Mouse (Mus musculus) liver, embryonic 18 days (tissue): Measurements from ENCODE around the gene Spata25. TPM values are rescaled to one million over a fixed set of nuclear protein-coding genes. Genes with fewer than 3 reads are reported as not detected.

ENCODE experiments used
- polyA plus RNA-seq: library from polyadenylated mRNA; depleted of rRNA; stranded (reverse); fragments of >200 nt; gene quantifications from 2 replicates; pipeline ENCODE4 v1.2.3, GENCODE M21; 2012; rRNA removed

Gene Spata25
- 0.05 and 0.08 TPM in 2 replicates for polyA plus RNA-seq

GRCm38 (mm10) chr2:164828437-164828836 is at the start of gene Spata25:
TSS of gene Spata25 (minus strand) at chr2:164828537.

DNA sequence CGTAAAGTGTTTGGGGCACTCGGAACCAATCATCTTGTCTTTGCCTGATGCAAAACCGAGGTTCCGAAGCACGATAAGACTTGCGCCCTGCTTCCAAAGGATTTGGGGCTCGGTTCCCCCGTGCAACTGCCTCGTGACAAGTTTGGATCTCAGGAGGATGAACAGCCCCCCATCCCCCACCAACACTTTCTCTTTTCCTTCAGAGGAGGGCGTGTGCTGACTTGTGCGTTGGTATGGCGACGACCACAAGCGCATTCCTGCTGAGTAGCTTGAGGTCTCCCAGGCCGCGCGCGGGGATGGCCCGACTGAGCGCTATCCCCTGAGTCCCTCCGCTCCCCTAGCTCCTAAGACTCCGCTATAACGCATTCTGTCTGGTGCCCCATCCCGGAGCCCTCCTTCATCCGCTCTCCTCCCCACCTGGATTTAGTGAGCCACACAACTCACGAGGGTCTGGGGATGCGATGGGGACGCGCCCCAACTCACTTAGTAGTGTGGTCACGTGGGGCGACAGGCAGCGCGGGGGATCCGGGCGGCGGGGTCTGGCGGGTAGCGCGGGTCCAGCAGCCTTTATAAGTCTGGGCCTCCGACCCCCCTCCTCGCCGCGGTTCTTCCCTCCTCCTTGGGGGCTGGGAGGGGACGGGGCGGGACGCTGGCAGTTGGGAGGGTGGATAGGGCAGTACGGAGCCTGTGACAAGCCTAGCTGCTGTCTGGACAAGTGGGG is 28.9 kb upstream of the Spata25 start, which contains the start of gene Pltp:
TSS of gene Pltp (minus strand) at position 611 of the 721 bp plus-strand sequence.

DNA sequence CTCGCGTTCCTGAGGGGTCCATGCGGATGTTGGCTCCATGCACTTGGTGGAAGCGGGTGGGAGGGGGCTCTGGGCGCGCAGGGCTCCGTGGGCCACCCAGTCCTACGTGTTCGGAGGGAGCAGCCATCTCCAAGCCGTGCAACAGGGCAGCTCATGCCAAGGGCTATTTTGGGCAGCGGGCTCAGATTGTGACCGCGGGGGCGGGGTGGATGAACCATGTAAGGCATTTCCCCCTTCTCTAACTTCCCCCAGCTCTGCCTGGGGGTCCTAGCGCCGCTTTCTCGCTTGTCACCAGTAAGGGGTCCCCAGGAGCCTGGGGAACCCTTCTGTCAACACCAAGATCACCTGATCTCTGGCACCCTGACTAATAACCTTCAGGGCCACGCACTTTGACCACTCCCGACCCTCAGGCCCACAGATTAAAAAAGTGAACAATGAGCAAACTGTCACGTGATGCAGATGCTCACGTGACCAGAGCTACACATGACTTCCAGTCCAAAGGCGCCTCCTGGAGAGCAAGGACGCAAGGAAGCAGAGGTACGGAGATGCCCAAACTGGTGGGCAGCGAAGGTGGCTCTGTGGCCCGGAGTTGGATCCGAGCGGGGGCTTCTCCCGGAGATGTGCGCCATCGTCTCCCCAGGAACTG is 5.1 kb upstream of the Spata25 start, which contains the start of gene Neurl2:
TSS of gene Neurl2 (minus strand) at position 143 of the 646 bp plus-strand sequence.

DNA sequence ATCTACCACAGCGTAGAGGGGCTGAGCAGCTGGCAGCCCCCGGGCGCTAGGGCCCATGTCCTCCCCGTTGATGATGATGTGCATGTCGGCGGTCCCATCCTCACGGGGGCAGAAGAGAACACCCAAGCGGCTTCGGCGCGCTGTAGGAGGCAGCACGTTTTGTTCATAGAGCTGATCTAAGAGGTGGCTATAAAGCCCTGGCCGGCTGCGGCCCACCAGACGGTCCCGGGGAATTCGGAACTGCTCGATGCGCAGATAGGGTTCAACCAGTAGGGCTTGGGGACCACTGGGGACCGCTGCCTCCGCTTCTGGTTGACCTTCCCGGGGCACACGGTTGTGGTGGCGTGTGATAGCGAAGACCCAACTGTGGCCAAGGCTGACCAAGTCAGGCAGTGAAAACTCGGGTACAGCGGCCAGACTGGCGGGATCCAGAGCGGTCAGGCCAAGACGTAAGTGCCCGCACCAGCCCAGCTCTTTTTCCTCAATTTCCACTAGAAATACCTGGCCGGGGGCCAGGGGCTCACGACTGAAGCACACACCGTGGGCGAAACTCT is 4.5 kb upstream of the Spata25 start, which contains the start of gene Ctsa:
TSS of gene Ctsa (plus strand) at position 126 of the 554 bp plus-strand sequence.

GRCm38 (mm10) chr2:164822636-164823165 is 5.6 kb downstream of the Spata25 start, which contains the start of gene Zswim1:
TSS of gene Zswim1 (plus strand) at chr2:164822686.

DNA sequence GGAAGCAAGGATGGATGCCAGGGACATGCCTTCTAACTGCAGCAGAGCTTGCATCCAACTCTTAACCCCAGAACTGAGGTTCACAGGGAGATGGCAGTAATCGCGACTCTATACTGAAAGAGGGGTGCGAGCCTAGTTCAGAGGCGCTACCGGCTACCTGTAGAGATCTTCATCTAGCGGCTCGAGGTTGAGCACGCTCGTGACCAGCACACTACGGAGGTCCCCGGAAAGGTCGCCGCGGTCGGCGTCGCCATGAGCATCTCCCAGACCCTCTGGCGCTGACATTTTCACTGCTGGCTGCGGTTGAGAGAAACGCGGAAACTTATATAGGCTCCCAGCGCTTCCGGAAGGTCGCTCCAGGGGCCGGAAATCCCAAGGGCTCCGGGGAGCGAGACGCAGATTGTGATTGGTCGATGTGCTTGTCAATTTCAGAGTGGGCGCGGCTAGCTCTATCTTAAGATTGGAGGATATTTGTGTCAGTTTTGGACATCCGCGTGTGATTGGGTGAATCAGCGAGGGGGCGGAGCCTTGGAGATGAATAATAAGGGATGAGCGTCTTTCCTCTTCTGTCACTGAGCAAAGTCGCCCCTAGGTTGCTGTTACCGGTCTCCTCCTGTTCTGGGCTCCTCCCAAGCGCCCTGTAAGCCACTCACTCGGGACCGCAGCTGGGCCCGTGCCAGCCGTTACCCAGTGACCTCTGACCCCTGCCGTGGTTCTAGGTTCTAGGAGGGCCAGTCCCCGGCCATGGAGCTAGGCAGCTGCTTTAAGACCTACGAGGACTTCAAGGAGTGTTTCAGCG is 23.6 kb downstream of the Spata25 start, which contains the start of the genes Acot8 and Zswim3:
TSS of gene Acot8 (minus strand) at position 350 of the 799 bp plus-strand sequence.
TSS of gene Zswim3 (plus strand) at position 566 of the 799 bp plus-strand sequence.

GRCm38 (mm10) chr2:164785481-164786387 is 42.6 kb downstream of the Spata25 start, which contains the start of gene Snx21:
TSS of gene Snx21 (plus strand) at chr2:164785823.

GRCm38 (mm10) chr2:164779481-164780086 is 48.8 kb downstream of the Spata25 start, which contains the start of gene Tnnc2:
TSS of gene Tnnc2 (minus strand) at chr2:164779967.

Other genes starting within 250 kb of the Spata25 start
- gene Wfdc6a, start 243.1 kb downstream of the Spata25 start, polyA plus RNA-seq: 0.05 and 0.06 TPM in 2 replicates
- gene Eppin, start 234.9 kb downstream of the Spata25 start, polyA plus RNA-seq: not detected in 2 replicates
- not detected in 2 replicates for gene Wfdc6b, start 215.0 kb downstream of the Spata25 start, polyA plus RNA-seq
- gene Wfdc8, start 214.9 kb downstream of the Spata25 start, polyA plus RNA-seq: not detected in 2 replicates
- gene Wfdc16, start 189.7 kb downstream of the Spata25 start, polyA plus RNA-seq: not detected in 2 replicates
- gene Wfdc10, start 172.5 kb downstream of the Spata25 start, polyA plus RNA-seq: not detected in 2 replicates
- not detected in 2 replicates for gene Wfdc9, start 172.0 kb downstream of the Spata25 start, polyA plus RNA-seq
- gene Wfdc11, start 154.4 kb downstream of the Spata25 start, polyA plus RNA-seq: not detected in 2 replicates
- not detected in 2 replicates for gene Wfdc13, start 143.4 kb downstream of the Spata25 start, polyA plus RNA-seq
- not detected in 2 replicates for gene Spint4, start 130.0 kb downstream of the Spata25 start, polyA plus RNA-seq
- gene Spint5, start 113.2 kb downstream of the Spata25 start, polyA plus RNA-seq: not detected in 2 replicates
- 1.6 and 2.1 TPM in 2 replicates for gene Wfdc3, start 82.6 kb downstream of the Spata25 start, polyA plus RNA-seq
- 21.7 and 22.8 TPM in 2 replicates for gene Dnttip1, start 82.6 kb downstream of the Spata25 start, polyA plus RNA-seq
- gene Ube2c, start 58.6 kb downstream of the Spata25 start, polyA plus RNA-seq: 255 and 264 TPM in 2 replicates
- 0.58 and 2.9 TPM in 2 replicates for gene Tnnc2, start 48.6 kb downstream of the Spata25 start, polyA plus RNA-seq
- 7.7 and 11.3 TPM in 2 replicates for gene Snx21, start 42.7 kb downstream of the Spata25 start, polyA plus RNA-seq
- 20.1 and 20.3 TPM in 2 replicates for gene Acot8, start 23.7 kb downstream of the Spata25 start, polyA plus RNA-seq
- 1.9 TPM in 2 replicates for gene Zswim3, start 23.4 kb downstream of the Spata25 start, polyA plus RNA-seq
- 1.3 and 1.5 TPM in 2 replicates for gene Zswim1, start 5.9 kb downstream of the Spata25 start, polyA plus RNA-seq
- 121 and 130 TPM in 2 replicates for gene Ctsa, start 4.3 kb upstream of the Spata25 start, polyA plus RNA-seq
- 1.5 and 2.2 TPM in 2 replicates for gene Neurl2, start 4.9 kb upstream of the Spata25 start, polyA plus RNA-seq
- 34.8 and 42.2 TPM in 2 replicates for gene Pltp, start 29.2 kb upstream of the Spata25 start, polyA plus RNA-seq
- gene Pcif1, start 50.8 kb upstream of the Spata25 start, polyA plus RNA-seq: 18.4 and 21.2 TPM in 2 replicates
- gene Zfp335, start 83.2 kb upstream of the Spata25 start, polyA plus RNA-seq: 6.5 and 8.2 TPM in 2 replicates
- 19.0 and 24.6 TPM in 2 replicates for gene Mmp9, start 112.2 kb upstream of the Spata25 start, polyA plus RNA-seq
- 0.72 and 0.81 TPM in 2 replicates for gene Slc12a5, start 132.3 kb upstream of the Spata25 start, polyA plus RNA-seq
- gene Ncoa5, start 206.3 kb upstream of the Spata25 start, polyA plus RNA-seq: 11.2 and 11.8 TPM in 2 replicates
- gene Cd40, start 227.1 kb upstream of the Spata25 start, polyA plus RNA-seq: 2.9 and 3.2 TPM in 2 replicates